Mouse (Mus musculus): ENCODE measurements around the gene Notch2.

GRCm38 (mm10) chr3:98052507-98053430 lies 39.4 kb downstream of the Notch2 start:
- TF ChIP-seq POLR2A (IDR thresholded peaks at IDR 0.05; ENCODE audit: low read depth, low read length) (no peak), CTCF (conservative IDR thresholded peaks at IDR 0.05; ENCODE audit: insufficient read depth, insufficient read length, low read depth, low read length) (no peak)

Data from kidney, adult 2 months (tissue).